Mouse (Mus musculus) lung, adult 2 months (tissue): ENCODE results near the gene Klhl9.

Experiments used
- CTCF ChIP-seq: fragments of 200-500 bp; IDR thresholded peaks from 2 replicates; pipeline ENCODE4 v1.5.1; 2011; ENCODE audit warnings: mild to moderate bottlenecking, low read length, control low read depth; ENCODE audit not compliant: insufficient read depth
- POLR2A ChIP-seq: fragments of 200-500 bp; IDR thresholded peaks from 2 replicates; pipeline ENCODE4 v1.6.1; 2011; ENCODE audit warnings: low read depth, mild to moderate bottlenecking, control low read depth, low read length, borderline replicate concordance; ENCODE audit errors: extremely low read depth

- TF ChIP-seq POLR2A (no peak), CTCF (no peak)
Measured at GRCm38 (mm10) chr4:88739036-88739435, 16.8 kb upstream of the Klhl9 start.
